Mouse (Mus musculus): ENCODE measurements around the gene Cideb. TPM values are rescaled to one million over a fixed set of nuclear protein-coding genes. Genes with fewer than 3 reads are reported as not detected.

Gene Cideb
- polyA plus RNA-seq, 1 experiment from 2014 or later: 1.6 TPM

DNA sequence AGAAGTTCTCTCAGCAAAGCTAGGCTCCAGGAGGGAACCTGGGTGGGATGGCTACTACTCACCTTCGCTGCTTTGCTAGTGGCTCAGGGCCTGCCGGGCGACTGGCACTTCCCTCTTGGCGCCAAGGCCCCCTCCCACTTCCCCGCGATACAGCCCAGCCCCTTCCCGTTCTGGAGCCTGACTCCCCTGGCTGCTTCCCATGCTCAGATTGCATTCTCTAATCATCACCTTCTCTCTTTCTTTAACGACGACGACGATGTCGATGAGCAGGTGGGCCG is 25.6 kb upstream of the Cideb start, which contains the start of gene Adcy4:
Gene Adcy4, minus strand, starts transcription at position 138 of the 278 bp plus-strand sequence.
- Histone ChIP-seq H3K27ac (replicated peaks in 1 of 2; ENCODE audit: control insufficient read depth in 1 of 2, insufficient read depth in 1 of 2, low read depth in 2 of 2, low read length in 2 of 2) (peak within 1 kb of the TSS; percentile 80 to 89), H3K9me3 (ENCODE audit: control insufficient read depth, low read length) (no peaks in the 10 kb centered on the region), H3K27me3 (ENCODE audit: control insufficient read depth, insufficient read depth, low read length) (peaks cover 59% of the 10 kb centered on the region), H3K4me3 (ENCODE audit: control insufficient read depth in 1 of 2, insufficient read depth in 1 of 2, low read depth in 1 of 2, low read length in 2 of 2) (peak within 1 kb of the TSS; percentile 51 to 53), H3K9ac (ENCODE audit: low read length) (peak within 1 kb of the TSS; percentile 68), H3K36me3 (ENCODE audit: control insufficient read depth, insufficient read depth, low read length) (peaks cover 11% of the 10 kb centered on the region; the same call in 1 of the 2 replicates), H3K4me1 (ENCODE audit: control insufficient read depth in 2 of 2, insufficient read depth in 2 of 2, low read length in 2 of 2) (peaks cover 14 to 17% of the 10 kb centered on the region in 2 experiments), H3K4me2 (ENCODE audit: low read length) (peak within 1 kb of the TSS; percentile 63)
- 1% methylated on average over 13 of the region's 13 CpGs for WGBS
- ATAC-seq (ENCODE audit: insufficient number of reproducible peaks, insufficient read depth, low FRiP score, low read depth): no peak

- under 1% methylated on average over 31 of the region's 31 CpGs for WGBS
- Histone ChIP-seq H3K36me3 (ENCODE audit: control insufficient read depth, insufficient read depth, low read length) (peaks cover 13% of the 10 kb centered on the region), H3K27me3 (ENCODE audit: control insufficient read depth, insufficient read depth, low read length) (peaks cover 54% of the 10 kb centered on the region), H3K4me2 (ENCODE audit: low read length) (peak overlapping the region; percentile 63), H3K4me1 (ENCODE audit: control insufficient read depth in 2 of 2, insufficient read depth in 2 of 2, low read length in 2 of 2) (peaks cover 13 to 14% of the 10 kb centered on the region in 2 experiments), H3K4me3 (ENCODE audit: control insufficient read depth in 1 of 2, insufficient read depth in 1 of 2, low read depth in 1 of 2, low read length in 2 of 2) (peak overlapping the region; percentile 51 to 53), H3K9me3 (ENCODE audit: control insufficient read depth, low read length) (no peaks in the 10 kb centered on the region), H3K9ac (ENCODE audit: low read length) (peak overlapping the region; percentile 68), H3K27ac (replicated peaks in 1 of 2; ENCODE audit: control insufficient read depth in 1 of 2, insufficient read depth in 1 of 2, low read depth in 2 of 2, low read length in 2 of 2) (peak overlapping the region; percentile 80 to 89)
- 0 out of 2 replicates have a peak, but pooled peaks have one; percentile 11 for ATAC-seq (ENCODE audit: insufficient number of reproducible peaks, insufficient read depth, low FRiP score, low read depth)
Measured at GRCm38 (mm10) chr14:55783171-55783957, 25.1 kb upstream of the Cideb start.

DNA sequence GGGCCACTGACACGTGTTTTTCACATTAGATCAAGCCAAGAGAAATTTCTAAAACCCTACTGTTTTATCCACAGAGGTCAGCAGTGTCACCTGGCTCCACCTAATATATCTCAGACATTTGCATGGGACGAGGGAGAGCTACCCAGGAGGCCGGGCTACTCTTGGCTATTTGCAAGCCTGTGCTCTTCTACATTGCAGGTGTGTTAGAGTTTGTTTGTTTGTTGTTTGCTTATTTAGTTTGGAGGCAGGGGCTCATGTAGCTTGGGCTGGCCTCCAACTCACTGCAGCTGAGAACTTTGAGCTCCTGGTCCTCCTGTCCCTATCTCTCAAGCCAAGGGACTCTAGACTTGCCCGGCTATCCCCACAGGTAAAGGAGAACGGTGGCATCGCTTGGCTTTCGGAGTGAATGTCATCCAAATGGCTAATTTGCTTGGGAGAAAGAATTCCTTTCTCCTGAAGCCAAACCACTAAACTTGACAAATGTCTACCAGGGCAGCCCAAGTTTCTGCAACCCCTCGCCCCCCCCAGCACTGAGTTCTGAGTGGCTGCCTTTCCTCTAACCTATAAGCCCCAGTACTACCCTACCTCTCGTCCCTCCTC is 24.2 kb upstream of the Cideb start:
- peak overlapping the region; percentile 33 to 51 for H3K4me3 ChIP-seq (ENCODE audit: control insufficient read depth in 1 of 2, insufficient read depth in 1 of 2, low read depth in 1 of 2, low read length in 2 of 2)
- H3K36me3 ChIP-seq (ENCODE audit: control insufficient read depth, insufficient read depth, low read length): peaks cover 22% of the 10 kb centered on the region
- H3K27ac ChIP-seq (replicated peaks in 1 of 2; ENCODE audit: control insufficient read depth in 1 of 2, insufficient read depth in 1 of 2, low read depth in 2 of 2, low read length in 2 of 2): peak overlapping the region; percentile 58 to 89; a peak in 3 of 4 replicates
- no peaks in the 10 kb centered on the region for H3K9me3 ChIP-seq (ENCODE audit: control insufficient read depth, low read length)
- H3K27me3 ChIP-seq (ENCODE audit: control insufficient read depth, insufficient read depth, low read length): peaks cover 48% of the 10 kb centered on the region
- peak overlapping the region; percentile 63 for H3K4me2 ChIP-seq (ENCODE audit: low read length)
- 51% methylated on average over 9 of the region's 9 CpGs for WGBS
- H3K9ac ChIP-seq (ENCODE audit: low read length): peak overlapping the region; percentile 58
- ATAC-seq (ENCODE audit: insufficient number of reproducible peaks, insufficient read depth, low FRiP score, low read depth): no peak
- peaks cover 7 to 9% of the 10 kb centered on the region in 2 experiments; a peak in 3 of 4 replicates for H3K4me1 ChIP-seq (ENCODE audit: control insufficient read depth in 2 of 2, insufficient read depth in 2 of 2, low read length in 2 of 2)

DNA sequence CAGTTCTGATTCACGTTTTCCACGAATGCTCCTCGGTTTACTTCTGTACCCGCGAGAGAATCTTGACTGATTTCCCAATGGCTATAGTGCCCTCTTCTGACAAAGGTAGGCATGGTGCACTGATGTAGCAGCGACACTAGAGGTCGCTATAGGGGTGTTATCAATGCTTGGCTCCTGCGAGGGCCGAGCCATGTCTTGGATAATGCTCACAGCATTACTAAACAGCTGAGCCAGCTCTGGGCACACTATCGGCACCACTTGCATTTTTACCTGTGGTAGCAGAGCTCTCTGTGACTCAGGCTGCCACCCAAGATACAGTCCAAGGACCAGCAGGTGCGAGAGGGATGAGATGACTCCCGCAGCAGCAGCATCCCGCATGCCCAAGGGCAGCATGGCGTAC is 23.1 kb upstream of the Cideb start:
- Histone ChIP-seq H3K9me3 (ENCODE audit: control insufficient read depth, low read length) (no peaks in the 10 kb centered on the region), H3K9ac (ENCODE audit: low read length) (0 out of 2 replicates have a peak overlapping the region, but pooled peaks have one; percentile 4), H3K27me3 (ENCODE audit: control insufficient read depth, insufficient read depth, low read length) (peaks cover 36% of the 10 kb centered on the region), H3K27ac (replicated peaks in 1 of 2; ENCODE audit: control insufficient read depth in 1 of 2, insufficient read depth in 1 of 2, low read depth in 2 of 2, low read length in 2 of 2) (0 out of 4 replicates have a peak overlapping the region, but pooled peaks of 1 of the 2 experiments have one; percentile 34), H3K4me3 (ENCODE audit: control insufficient read depth in 1 of 2, insufficient read depth in 1 of 2, low read depth in 1 of 2, low read length in 2 of 2) (no peak overlapping the region), H3K4me1 (ENCODE audit: control insufficient read depth in 2 of 2, insufficient read depth in 2 of 2, low read length in 2 of 2) (peaks cover 11 to 13% of the 10 kb centered on the region in 2 experiments; a peak in 3 of 4 replicates), H3K4me2 (ENCODE audit: low read length) (peak overlapping the region; percentile 63), H3K36me3 (ENCODE audit: control insufficient read depth, insufficient read depth, low read length) (peaks cover 22% of the 10 kb centered on the region)
- WGBS: 14% methylated on average over 14 of the region's 14 CpGs
- peak; percentile 36; the same call in 1 of the 2 replicates for ATAC-seq (ENCODE audit: insufficient number of reproducible peaks, insufficient read depth, low FRiP score, low read depth)

DNA sequence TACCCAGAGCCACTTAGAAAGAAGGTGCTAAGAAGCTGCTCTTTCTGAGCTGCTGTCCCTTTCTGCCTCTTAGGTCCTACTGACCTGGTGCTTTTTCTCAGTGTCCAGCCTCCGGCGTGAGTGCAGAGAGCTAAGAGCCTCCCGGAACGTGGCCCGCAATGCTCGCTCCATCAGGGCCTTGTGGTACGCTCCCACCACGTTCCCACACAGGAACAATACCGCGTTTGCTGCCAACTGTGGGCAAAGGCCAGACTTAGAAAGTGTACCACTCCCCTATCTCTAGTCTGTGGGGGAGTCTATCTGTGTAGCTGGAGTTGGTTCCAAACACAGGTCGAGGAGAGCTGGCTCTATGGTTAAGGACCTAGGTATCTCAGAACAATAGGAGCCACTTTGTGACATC is 22.5 kb upstream of the Cideb start:
- Histone ChIP-seq H3K9ac (ENCODE audit: low read length) (no peak overlapping the region), H3K27me3 (ENCODE audit: control insufficient read depth, insufficient read depth, low read length) (peaks cover 32% of the 10 kb centered on the region), H3K4me1 (ENCODE audit: control insufficient read depth in 2 of 2, insufficient read depth in 2 of 2, low read length in 2 of 2) (peaks cover 11 to 13% of the 10 kb centered on the region in 2 experiments; a peak in 3 of 4 replicates), H3K4me2 (ENCODE audit: low read length) (0 out of 2 replicates have a peak overlapping the region, but pooled peaks have one; percentile 24), H3K9me3 (ENCODE audit: control insufficient read depth, low read length) (no peaks in the 10 kb centered on the region), H3K36me3 (ENCODE audit: control insufficient read depth, insufficient read depth, low read length) (peaks cover 22% of the 10 kb centered on the region), H3K4me3 (ENCODE audit: control insufficient read depth in 1 of 2, insufficient read depth in 1 of 2, low read depth in 1 of 2, low read length in 2 of 2) (no peak overlapping the region), H3K27ac (replicated peaks in 1 of 2; ENCODE audit: control insufficient read depth in 1 of 2, insufficient read depth in 1 of 2, low read depth in 2 of 2, low read length in 2 of 2) (no peak overlapping the region)
- 82% methylated on average over 11 of the region's 11 CpGs for WGBS
- ATAC-seq (ENCODE audit: insufficient number of reproducible peaks, insufficient read depth, low FRiP score, low read depth): no peak

DNA sequence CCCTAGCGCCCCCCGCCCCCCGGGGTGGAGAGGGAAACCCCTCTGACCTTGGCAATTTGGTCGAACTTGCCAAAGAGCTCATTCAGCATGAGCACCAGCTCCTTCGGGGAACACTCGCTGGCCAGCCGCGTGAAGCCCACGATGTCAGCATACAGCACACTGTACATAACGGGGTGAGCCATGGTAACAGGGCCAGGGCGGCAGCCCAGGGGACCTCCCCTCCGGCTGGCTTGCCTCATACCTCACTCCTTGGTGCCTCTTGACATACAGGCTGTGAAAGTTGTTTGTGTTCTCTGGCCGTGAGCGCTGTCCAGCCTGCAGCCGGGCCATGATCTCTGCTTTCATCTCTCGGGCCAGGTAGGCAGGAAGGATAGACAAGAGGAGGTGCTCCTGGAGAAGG is 21.4 kb upstream of the Cideb start:
- no peak overlapping the region for H3K4me2 ChIP-seq (ENCODE audit: low read length)
- no peak overlapping the region for H3K27ac ChIP-seq (replicated peaks in 1 of 2; ENCODE audit: control insufficient read depth in 1 of 2, insufficient read depth in 1 of 2, low read depth in 2 of 2, low read length in 2 of 2)
- H3K36me3 ChIP-seq (ENCODE audit: control insufficient read depth, insufficient read depth, low read length): peaks cover 22% of the 10 kb centered on the region
- no peaks in the 10 kb centered on the region for H3K9me3 ChIP-seq (ENCODE audit: control insufficient read depth, low read length)
- WGBS: 56% methylated on average over 16 of the region's 16 CpGs
- no peak overlapping the region for H3K9ac ChIP-seq (ENCODE audit: low read length)
- peaks cover 11 to 13% of the 10 kb centered on the region in 2 experiments; a peak in 3 of 4 replicates for H3K4me1 ChIP-seq (ENCODE audit: control insufficient read depth in 2 of 2, insufficient read depth in 2 of 2, low read length in 2 of 2)
- H3K27me3 ChIP-seq (ENCODE audit: control insufficient read depth, insufficient read depth, low read length): peaks cover 23% of the 10 kb centered on the region
- ATAC-seq (ENCODE audit: insufficient number of reproducible peaks, insufficient read depth, low FRiP score, low read depth): no peak
- H3K4me3 ChIP-seq (ENCODE audit: control insufficient read depth in 1 of 2, insufficient read depth in 1 of 2, low read depth in 1 of 2, low read length in 2 of 2): no peak overlapping the region

- H3K4me2 ChIP-seq (ENCODE audit: low read length): no peak overlapping the region
- no peak overlapping the region for H3K27ac ChIP-seq (replicated peaks in 1 of 2; ENCODE audit: control insufficient read depth in 1 of 2, insufficient read depth in 1 of 2, low read depth in 2 of 2, low read length in 2 of 2)
- peaks cover 10 to 11% of the 10 kb centered on the region in 2 experiments; a peak in 3 of 4 replicates for H3K4me1 ChIP-seq (ENCODE audit: control insufficient read depth in 2 of 2, insufficient read depth in 2 of 2, low read length in 2 of 2)
- no peak overlapping the region for H3K4me3 ChIP-seq (ENCODE audit: control insufficient read depth in 1 of 2, insufficient read depth in 1 of 2, low read depth in 1 of 2, low read length in 2 of 2)
- no peak overlapping the region for H3K9ac ChIP-seq (ENCODE audit: low read length)
- ATAC-seq (ENCODE audit: insufficient number of reproducible peaks, insufficient read depth, low FRiP score, low read depth): no peak
- H3K27me3 ChIP-seq (ENCODE audit: control insufficient read depth, insufficient read depth, low read length): peaks cover 13% of the 10 kb centered on the region
- WGBS: 81% methylated on average over 15 of the region's 15 CpGs
- no peaks in the 10 kb centered on the region for H3K9me3 ChIP-seq (ENCODE audit: control insufficient read depth, low read length)
- H3K36me3 ChIP-seq (ENCODE audit: control insufficient read depth, insufficient read depth, low read length): peaks cover 22% of the 10 kb centered on the region
Measured at GRCm38 (mm10) chr14:55778686-55779085, 20.4 kb upstream of the Cideb start.
